Mouse (Mus musculus): ENCODE results near the gene Tmem8. TPM values are rescaled to one million over a fixed set of nuclear protein-coding genes. Genes with fewer than 3 reads are reported as not detected.

The Tmem8 gene
- polyA plus RNA-seq, 1 experiment from 2014 or later: 26.5 TPM

GRCm38 (mm10) chr17:26070136-26070535, 43.0 kb upstream of the Tmem8 start:
- H3K4me1 ChIP-seq (replicated peaks; ENCODE audit: control insufficient read depth, insufficient read depth, low read length): peaks cover 16% of the 10 kb centered on the region
- H3K36me3 ChIP-seq (ENCODE audit: control insufficient read depth, insufficient read depth): no peaks in the 10 kb centered on the region; the same call in 1 of the 2 replicates
- H3K27me3 ChIP-seq (replicated peaks; ENCODE audit: control insufficient read depth, insufficient read depth, low read length): no peaks in the 10 kb centered on the region
- no peaks in the 10 kb centered on the region for H3K9me3 ChIP-seq (ENCODE audit: control insufficient read depth)
- TF ChIP-seq CTCF (IDR thresholded peaks at IDR 0.05; ENCODE audit: low read depth): no peak
- H3K9ac ChIP-seq (ENCODE audit: low read depth, low read length): 0 out of 2 replicates have a peak overlapping the region, but pooled peaks have one; percentile 66
- WGBS: 19% methylated on average over 6 of the region's 6 CpGs
- H3K4me3 ChIP-seq (ENCODE audit: low read depth, low read length): no peak overlapping the region
- ATAC-seq: no peak
- no peak overlapping the region for H3K27ac ChIP-seq (ENCODE audit: low read depth, low read length)
- H3K4me2 ChIP-seq (replicated peaks; ENCODE audit: low read depth): peak overlapping the region; percentile 99

GRCm38 (mm10) chr17:26075246-26075645, 37.9 kb upstream of the Tmem8 start:
- Histone ChIP-seq H3K27me3 (replicated peaks; ENCODE audit: control insufficient read depth, insufficient read depth, low read length) (no peaks in the 10 kb centered on the region), H3K9me3 (ENCODE audit: control insufficient read depth) (no peaks in the 10 kb centered on the region), H3K9ac (ENCODE audit: low read depth, low read length) (no peak overlapping the region), H3K4me1 (replicated peaks; ENCODE audit: control insufficient read depth, insufficient read depth, low read length) (no peaks in the 10 kb centered on the region), H3K4me3 (ENCODE audit: low read depth, low read length) (no peak overlapping the region), H3K4me2 (replicated peaks; ENCODE audit: low read depth) (no peak overlapping the region), H3K27ac (ENCODE audit: low read depth, low read length) (no peak overlapping the region), H3K36me3 (ENCODE audit: control insufficient read depth, insufficient read depth) (no peaks in the 10 kb centered on the region)
- no peak for ATAC-seq
- WGBS: 72% methylated on average over 3 of the region's 3 CpGs
- TF ChIP-seq CTCF (IDR thresholded peaks at IDR 0.05; ENCODE audit: low read depth): no peak

GRCm38 (mm10) chr17:26078851-26079250, 34.2 kb upstream of the Tmem8 start:
- Histone ChIP-seq H3K36me3 (ENCODE audit: control insufficient read depth, insufficient read depth) (peaks cover 12% of the 10 kb centered on the region), H3K9ac (ENCODE audit: low read depth, low read length) (no peak overlapping the region), H3K27ac (ENCODE audit: low read depth, low read length) (no peak overlapping the region), H3K9me3 (ENCODE audit: control insufficient read depth) (no peaks in the 10 kb centered on the region), H3K27me3 (replicated peaks; ENCODE audit: control insufficient read depth, insufficient read depth, low read length) (no peaks in the 10 kb centered on the region), H3K4me1 (replicated peaks; ENCODE audit: control insufficient read depth, insufficient read depth, low read length) (no peaks in the 10 kb centered on the region), H3K4me2 (replicated peaks; ENCODE audit: low read depth) (no peak overlapping the region), H3K4me3 (ENCODE audit: low read depth, low read length) (no peak overlapping the region)
- ATAC-seq: no peak
- 66% methylated on average over 2 of the region's 2 CpGs for WGBS
- TF ChIP-seq CTCF (IDR thresholded peaks at IDR 0.05; ENCODE audit: low read depth): no peak

- H3K9ac ChIP-seq (ENCODE audit: low read depth, low read length): no peak overlapping the region
- ATAC-seq: no peak
- H3K36me3 ChIP-seq (ENCODE audit: control insufficient read depth, insufficient read depth): peaks cover 19% of the 10 kb centered on the region
- no peaks in the 10 kb centered on the region for H3K27me3 ChIP-seq (replicated peaks; ENCODE audit: control insufficient read depth, insufficient read depth, low read length)
- TF ChIP-seq CTCF (IDR thresholded peaks at IDR 0.05; ENCODE audit: low read depth): no peak
- WGBS: 15% methylated on average over 2 of the region's 2 CpGs
- no peaks in the 10 kb centered on the region for H3K4me1 ChIP-seq (replicated peaks; ENCODE audit: control insufficient read depth, insufficient read depth, low read length)
- no peak overlapping the region for H3K4me2 ChIP-seq (replicated peaks; ENCODE audit: low read depth)
- H3K4me3 ChIP-seq (ENCODE audit: low read depth, low read length): no peak overlapping the region
- no peak overlapping the region for H3K27ac ChIP-seq (ENCODE audit: low read depth, low read length)
- H3K9me3 ChIP-seq (ENCODE audit: control insufficient read depth): no peaks in the 10 kb centered on the region
Observed at GRCm38 (mm10) chr17:26080867-26081266, 32.2 kb upstream of the Tmem8 start.

- no peak overlapping the region for H3K4me3 ChIP-seq (ENCODE audit: low read depth, low read length)
- no peaks in the 10 kb centered on the region for H3K4me1 ChIP-seq (replicated peaks; ENCODE audit: control insufficient read depth, insufficient read depth, low read length)
- no peak overlapping the region for H3K4me2 ChIP-seq (replicated peaks; ENCODE audit: low read depth)
- no peak for ATAC-seq
- no peak overlapping the region for H3K9ac ChIP-seq (ENCODE audit: low read depth, low read length)
- H3K27me3 ChIP-seq (replicated peaks; ENCODE audit: control insufficient read depth, insufficient read depth, low read length): no peaks in the 10 kb centered on the region
- 90% methylated on average over 9 of the region's 9 CpGs for WGBS
- H3K27ac ChIP-seq (ENCODE audit: low read depth, low read length): no peak overlapping the region
- H3K9me3 ChIP-seq (ENCODE audit: control insufficient read depth): no peaks in the 10 kb centered on the region
- no peak for TF ChIP-seq CTCF (IDR thresholded peaks at IDR 0.05; ENCODE audit: low read depth)
- H3K36me3 ChIP-seq (ENCODE audit: control insufficient read depth, insufficient read depth): peaks cover 19% of the 10 kb centered on the region
Observed at GRCm38 (mm10) chr17:26087059-26087564, 26.0 kb upstream of the Tmem8 start.

GRCm38 (mm10) chr17:26089905-26090632, 23.0 kb upstream of the Tmem8 start, which contains the start of gene Decr2:
Gene Decr2, minus strand, starts transcription at chr17:26090337.
- H3K4me3 ChIP-seq (ENCODE audit: low read depth, low read length): peak within 1 kb of the TSS; percentile 57
- ATAC-seq: peak; percentile 95
- peak within 1 kb of the TSS; percentile 79 for H3K27ac ChIP-seq (ENCODE audit: low read depth, low read length)
- no peaks in the 10 kb centered on the region for H3K9me3 ChIP-seq (ENCODE audit: control insufficient read depth)
- H3K4me1 ChIP-seq (replicated peaks; ENCODE audit: control insufficient read depth, insufficient read depth, low read length): no peaks in the 10 kb centered on the region
- peak; percentile 96 for TF ChIP-seq CTCF (IDR thresholded peaks at IDR 0.05; ENCODE audit: low read depth)
- H3K27me3 ChIP-seq (replicated peaks; ENCODE audit: control insufficient read depth, insufficient read depth, low read length): no peaks in the 10 kb centered on the region
- H3K36me3 ChIP-seq (ENCODE audit: control insufficient read depth, insufficient read depth): peaks cover 5% of the 10 kb centered on the region; the same call in 1 of the 2 replicates
- peak within 1 kb of the TSS; percentile 47 for H3K9ac ChIP-seq (ENCODE audit: low read depth, low read length)
- under 1% methylated on average over 32 of the region's 32 CpGs for WGBS
- H3K4me2 ChIP-seq (replicated peaks; ENCODE audit: low read depth): peak within 1 kb of the TSS; percentile 84

All from intestine, postnatal 0 days (tissue).